Mouse (Mus musculus) heart, adult 9 months (tissue): Measurements from ENCODE around the gene Hypk.
"Not testable (repeated sequence)": the region's sequence is repeated elsewhere in the genome, so short reads cannot be mapped to it uniquely, and the experiment has no call there.

Experiments used
- DNase-seq, 2 experiments: peaks; one replicate each; pipeline ENCODE4 v3.0.0; 2022; ENCODE audit warnings: low spot score in 2 of 2

The Hypk gene

GRCm38 (mm10) chr2:121448136-121448535 is 5.0 kb upstream of the Hypk start:
- peak; percentile 50 to 67 for DNase-seq

GRCm38 (mm10) chr2:121448739-121449535 is 4.2 kb upstream of the Hypk start, which contains the start of gene Serf2:
Gene Serf2, plus strand, starts transcription at chr2:121449195.
- peak; percentile 100 for DNase-seq

- DNase-seq, result peak in 1 of 2 experiments; percentile 44
These were observed 3.5 kb upstream of the Hypk start for GRCm38 (mm10) chr2:121449545-121450011.

- peak; percentile 40 to 49 for DNase-seq
These were observed 3.0 kb upstream of the Hypk start for GRCm38 (mm10) chr2:121450093-121450492.

- no peak for DNase-seq
These were observed 729 bp upstream of the Hypk start for GRCm38 (mm10) chr2:121452361-121452760.

GRCm38 (mm10) chr2:121453917-121454316 is 827 bp downstream of the Hypk start:
- no peak for DNase-seq

- no peak for DNase-seq
These were observed 2.4 kb downstream of the Hypk start for GRCm38 (mm10) chr2:121455534-121455933.

- peak; percentile 77 to 79 for DNase-seq
These were observed 3.9 kb downstream of the Hypk start, which contains the start of gene Serinc4 for GRCm38 (mm10) chr2:121456692-121457642. Gene Serinc4, minus strand, starts transcription at chr2:121456781.

GRCm38 (mm10) chr2:121460071-121460470 is 7.0 kb downstream of the Hypk start:
- DNase-seq, result no peak

GRCm38 (mm10) chr2:121468982-121469381 is 15.9 kb downstream of the Hypk start:
- DNase-seq, result not testable (repeated sequence)

- not testable (repeated sequence) for DNase-seq
These were observed 19.7 kb downstream of the Hypk start for GRCm38 (mm10) chr2:121472783-121473182.

GRCm38 (mm10) chr2:121473301-121474179 is 20.4 kb downstream of the Hypk start, which contains the start of gene Mfap1b:
Gene Mfap1b, minus strand, starts transcription at chr2:121474067.
- peak; percentile 82 to 86 for DNase-seq

- no peak for DNase-seq
These were observed 21.1 kb downstream of the Hypk start for GRCm38 (mm10) chr2:121474180-121474535.

- not testable (repeated sequence) for DNase-seq
These were observed 22.2 kb downstream of the Hypk start for GRCm38 (mm10) chr2:121475306-121475705.

- no peak for DNase-seq
These were observed 24.6 kb downstream of the Hypk start for GRCm38 (mm10) chr2:121477491-121478266.

- DNase-seq, result no peak
These were observed 27.4 kb downstream of the Hypk start for GRCm38 (mm10) chr2:121480498-121480897.

GRCm38 (mm10) chr2:121480916-121481315 is 27.8 kb downstream of the Hypk start:
- DNase-seq, result not testable (repeated sequence)

GRCm38 (mm10) chr2:121483576-121483975 is 30.5 kb downstream of the Hypk start:
- DNase-seq, result no peak

GRCm38 (mm10) chr2:121484403-121484802 is 31.3 kb downstream of the Hypk start:
- DNase-seq, result not testable (repeated sequence)

GRCm38 (mm10) chr2:121501550-121501949 is 48.5 kb downstream of the Hypk start:
- DNase-seq, result not testable (repeated sequence)
